Mouse (Mus musculus): ENCODE data around the gene Gal3st1. TPM values are rescaled to one million over a fixed set of nuclear protein-coding genes. Genes with fewer than 3 reads are reported as not detected.

Gene Gal3st1
- polyA plus RNA-seq, 1 experiment from 2014 or later = 0.17 TPM

DNA sequence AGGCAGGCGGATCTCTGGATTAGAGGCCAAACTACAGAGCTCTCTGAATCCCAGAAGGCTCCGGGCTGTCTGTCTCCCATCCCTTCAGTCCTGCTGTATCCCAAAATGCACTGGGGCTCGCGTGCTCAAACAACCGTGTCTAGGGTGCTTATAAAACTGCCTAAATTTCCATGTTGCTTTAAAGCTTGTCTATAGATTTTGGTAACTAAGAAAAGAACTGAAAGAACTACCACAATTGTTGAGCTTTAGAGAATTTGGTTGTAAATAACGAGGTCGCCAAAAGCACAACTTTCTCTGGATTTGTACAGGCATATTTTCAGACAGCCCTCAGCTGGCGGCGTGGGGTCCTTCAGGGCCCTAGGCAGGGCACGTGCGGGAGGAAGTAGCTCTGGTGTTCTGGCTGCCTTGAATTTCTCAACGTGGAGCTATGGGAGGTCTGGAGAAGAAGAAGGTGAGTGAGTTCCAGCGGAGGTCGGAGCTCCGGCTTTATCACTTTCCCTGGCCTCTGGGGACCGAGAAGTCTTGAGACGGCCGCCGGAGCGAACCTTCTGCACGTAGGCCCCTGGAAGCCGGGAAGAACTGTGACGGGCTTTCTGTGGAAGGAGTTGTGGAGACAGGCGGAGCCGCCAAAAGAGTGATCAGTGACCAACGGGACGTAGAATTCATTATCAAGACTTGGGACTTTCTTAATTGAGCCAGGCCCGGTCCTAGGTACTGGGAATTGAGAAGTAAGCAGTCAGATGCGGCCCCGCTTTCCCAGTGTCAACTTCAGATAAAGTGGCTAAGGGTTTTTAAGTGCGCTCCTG is 19.6 kb upstream of the Gal3st1 start, which contains the start of gene Pes1:
Pes1 (plus strand) TSS at position 366 of the 806 bp plus-strand sequence.
- Histone ChIP-seq H3K4me1 (peaks cover 21% of the 10 kb centered on the region), H3K27me3 (replicated peaks) (peaks cover 6% of the 10 kb centered on the region), H3K4me3 (peak within 1 kb of the TSS; percentile 74), H3K9me3 (no peaks in the 10 kb centered on the region), H3K27ac (replicated peaks) (peak within 1 kb of the TSS; percentile 73), H3K9ac (peak within 1 kb of the TSS; percentile 88), H3K4me2 (peak within 1 kb of the TSS; percentile 93), H3K36me3 (peaks cover 24% of the 10 kb centered on the region)
- peak; percentile 83 for ATAC-seq (ENCODE audit: extremely low read depth, insufficient number of reproducible peaks, low FRiP score, low TSS enrichment)
- under 1% methylated on average over 31 of the region's 31 CpGs for WGBS

DNA sequence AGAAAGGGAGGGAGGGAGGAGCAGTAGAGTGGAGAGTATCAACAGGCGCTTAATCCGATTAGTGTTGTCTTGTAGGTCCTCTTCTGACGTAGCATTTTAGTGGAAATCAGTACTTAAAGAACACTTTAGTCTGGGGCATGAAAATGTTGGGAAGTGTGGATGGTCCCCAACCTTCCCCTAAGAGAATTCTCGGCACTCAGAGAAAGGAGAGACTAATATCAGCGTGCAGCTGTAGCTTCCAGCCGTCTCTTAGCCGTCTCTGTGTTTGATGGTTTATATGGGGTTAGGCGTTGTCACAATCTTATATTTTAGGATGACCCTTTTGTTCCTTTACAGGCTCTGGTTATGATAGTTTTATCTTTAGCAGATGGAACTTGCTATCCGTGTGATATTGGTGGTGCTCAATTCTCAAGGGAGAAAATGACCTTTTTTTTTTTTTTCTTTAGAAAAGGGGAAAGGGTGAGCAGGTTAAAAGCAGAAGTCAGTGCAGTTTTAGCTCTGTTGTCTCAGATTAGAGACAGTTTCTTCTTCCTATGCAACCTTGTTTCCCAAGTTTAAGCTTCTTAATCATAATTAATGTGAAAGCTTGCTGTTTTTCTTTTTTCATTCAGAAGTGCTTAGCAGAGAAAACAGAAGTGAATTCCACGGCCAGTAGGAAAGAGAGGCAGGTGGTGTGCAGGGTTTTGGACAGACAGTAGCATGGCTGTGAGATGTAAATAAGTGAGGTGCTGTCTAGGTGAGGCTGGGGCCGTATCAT is 18.8 kb upstream of the Gal3st1 start:
- Histone ChIP-seq H3K4me3 (peak overlapping the region; percentile 74), H3K27me3 (replicated peaks) (peaks cover 5% of the 10 kb centered on the region; the same call in 1 of the 2 replicates), H3K4me1 (peaks cover 21% of the 10 kb centered on the region), H3K9me3 (no peaks in the 10 kb centered on the region), H3K36me3 (peaks cover 32% of the 10 kb centered on the region), H3K9ac (peak overlapping the region; percentile 88), H3K27ac (replicated peaks) (peak overlapping the region; percentile 73), H3K4me2 (peak overlapping the region; percentile 93)
- WGBS = 14% methylated on average over 11 of the region's 11 CpGs
- no peak for ATAC-seq (ENCODE audit: extremely low read depth, insufficient number of reproducible peaks, low FRiP score, low TSS enrichment)

- Histone ChIP-seq H3K27me3 (replicated peaks) (no peaks in the 10 kb centered on the region), H3K4me1 (peaks cover 15% of the 10 kb centered on the region), H3K27ac (replicated peaks) (no peak overlapping the region), H3K9me3 (no peaks in the 10 kb centered on the region), H3K36me3 (peaks cover 84% of the 10 kb centered on the region), H3K9ac (no peak overlapping the region), H3K4me2 (no peak overlapping the region), H3K4me3 (no peak overlapping the region)
- 80% methylated on average over 3 of the region's 3 CpGs for WGBS
- no peak for ATAC-seq (ENCODE audit: extremely low read depth, insufficient number of reproducible peaks, low FRiP score, low TSS enrichment)
Observed at GRCm38 (mm10) chr11:3969837-3970236, 13.6 kb upstream of the Gal3st1 start.

- peaks cover 89% of the 10 kb centered on the region for H3K36me3 ChIP-seq
- no peak for ATAC-seq (ENCODE audit: extremely low read depth, insufficient number of reproducible peaks, low FRiP score, low TSS enrichment)
- peaks cover 9% of the 10 kb centered on the region for H3K4me1 ChIP-seq
- no peak overlapping the region for H3K9ac ChIP-seq
- H3K27me3 ChIP-seq (replicated peaks) = no peaks in the 10 kb centered on the region
- no peaks in the 10 kb centered on the region for H3K9me3 ChIP-seq
- no peak overlapping the region for H3K4me3 ChIP-seq
- WGBS = 91% methylated on average over 7 of the region's 7 CpGs
- no peak overlapping the region for H3K4me2 ChIP-seq
- no peak overlapping the region for H3K27ac ChIP-seq (replicated peaks)
Observed at GRCm38 (mm10) chr11:3970361-3970760, 13.1 kb upstream of the Gal3st1 start.

- H3K27me3 ChIP-seq (replicated peaks) = no peaks in the 10 kb centered on the region
- 89% methylated on average over 7 of the region's 7 CpGs for WGBS
- H3K9me3 ChIP-seq = no peaks in the 10 kb centered on the region
- H3K36me3 ChIP-seq = peaks cover 99% of the 10 kb centered on the region
- no peak overlapping the region for H3K9ac ChIP-seq
- ATAC-seq (ENCODE audit: extremely low read depth, insufficient number of reproducible peaks, low FRiP score, low TSS enrichment) = no peak
- H3K27ac ChIP-seq (replicated peaks) = no peak overlapping the region
- H3K4me3 ChIP-seq = no peak overlapping the region
- no peaks in the 10 kb centered on the region for H3K4me1 ChIP-seq
- no peak overlapping the region for H3K4me2 ChIP-seq
Observed at GRCm38 (mm10) chr11:3973081-3973480, 10.4 kb upstream of the Gal3st1 start.

DNA sequence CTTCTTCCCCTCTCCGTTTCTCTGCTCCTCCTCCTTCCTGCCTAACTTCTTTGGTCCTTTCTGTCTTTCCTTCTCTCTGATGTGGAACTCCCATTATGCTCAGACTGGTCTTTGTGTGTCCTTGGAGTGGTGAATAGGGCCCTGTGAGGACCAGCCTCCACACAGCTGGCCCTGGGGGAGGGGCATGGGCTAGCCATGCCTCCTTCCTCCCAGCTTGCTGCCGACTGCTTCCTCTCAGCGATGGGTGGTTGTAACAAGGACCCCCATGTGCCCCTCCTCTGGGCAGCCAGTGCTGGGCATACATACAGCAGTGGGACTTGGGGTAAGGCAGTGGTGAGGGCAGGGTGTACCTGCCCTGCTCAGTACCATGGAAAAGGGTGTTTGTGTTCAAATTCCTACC is 9.1 kb upstream of the Gal3st1 start:
- H3K9ac ChIP-seq = no peak overlapping the region
- no peak overlapping the region for H3K4me3 ChIP-seq
- ATAC-seq (ENCODE audit: extremely low read depth, insufficient number of reproducible peaks, low FRiP score, low TSS enrichment) = no peak
- H3K4me1 ChIP-seq = no peaks in the 10 kb centered on the region
- H3K27me3 ChIP-seq (replicated peaks) = no peaks in the 10 kb centered on the region
- no peak overlapping the region for H3K27ac ChIP-seq (replicated peaks)
- peaks cover 100% of the 10 kb centered on the region for H3K36me3 ChIP-seq
- H3K4me2 ChIP-seq = no peak overlapping the region
- no peaks in the 10 kb centered on the region for H3K9me3 ChIP-seq
- 79% methylated on average over 3 of the region's 3 CpGs for WGBS

- WGBS = 92% methylated on average over 6 of the region's 6 CpGs
- Histone ChIP-seq H3K4me1 (peaks cover 4% of the 10 kb centered on the region; the same call in 1 of the 2 replicates), H3K27me3 (replicated peaks) (no peaks in the 10 kb centered on the region), H3K9me3 (no peaks in the 10 kb centered on the region), H3K27ac (replicated peaks) (no peak within 1 kb of the TSS), H3K9ac (no peak within 1 kb of the TSS), H3K4me2 (no peak within 1 kb of the TSS), H3K4me3 (no peak within 1 kb of the TSS), H3K36me3 (peaks cover 97% of the 10 kb centered on the region)
- ATAC-seq (ENCODE audit: extremely low read depth, insufficient number of reproducible peaks, low FRiP score, low TSS enrichment) = no peak
Observed at GRCm38 (mm10) chr11:3976678-3977077, 6.8 kb upstream of the Gal3st1 start, which contains the start of gene 4930556J24Rik. Gene 4930556J24Rik (minus strand): TSS chr11:3976778.

- ATAC-seq (ENCODE audit: extremely low read depth, insufficient number of reproducible peaks, low FRiP score, low TSS enrichment) = no peak
- peaks cover 7% of the 10 kb centered on the region for H3K27me3 ChIP-seq (replicated peaks)
Observed at GRCm38 (mm10) chr11:3978421-3978820, 5.0 kb upstream of the Gal3st1 start.

GRCm38 (mm10) chr11:3981536-3981935 is 1.9 kb upstream of the Gal3st1 start:
- no peaks in the 10 kb centered on the region for H3K9me3 ChIP-seq
- peak overlapping the region; percentile 32; the same call in 1 of the 2 replicates for H3K27ac ChIP-seq (replicated peaks)
- H3K36me3 ChIP-seq = peaks cover 49% of the 10 kb centered on the region
- no peak for ATAC-seq (ENCODE audit: extremely low read depth, insufficient number of reproducible peaks, low FRiP score, low TSS enrichment)
- peaks cover 25% of the 10 kb centered on the region for H3K27me3 ChIP-seq (replicated peaks)
- H3K9ac ChIP-seq = no peak overlapping the region
- H3K4me3 ChIP-seq = no peak overlapping the region
- H3K4me1 ChIP-seq = peaks cover 27% of the 10 kb centered on the region
- H3K4me2 ChIP-seq = no peak overlapping the region
- WGBS = 54% methylated on average over 6 of the region's 6 CpGs

More at GRCm38 (mm10) chr11:3978421-3978820, 5.0 kb upstream of the Gal3st1 start:
- H3K9ac ChIP-seq = no peak overlapping the region
- H3K9me3 ChIP-seq = no peaks in the 10 kb centered on the region
- H3K4me3 ChIP-seq = no peak overlapping the region
- H3K27ac ChIP-seq (replicated peaks) = no peak overlapping the region
- peaks cover 80% of the 10 kb centered on the region for H3K36me3 ChIP-seq
- H3K4me1 ChIP-seq = peaks cover 16% of the 10 kb centered on the region
- H3K4me2 ChIP-seq = no peak overlapping the region
- 89% methylated on average over 5 of the region's 5 CpGs for WGBS

DNA sequence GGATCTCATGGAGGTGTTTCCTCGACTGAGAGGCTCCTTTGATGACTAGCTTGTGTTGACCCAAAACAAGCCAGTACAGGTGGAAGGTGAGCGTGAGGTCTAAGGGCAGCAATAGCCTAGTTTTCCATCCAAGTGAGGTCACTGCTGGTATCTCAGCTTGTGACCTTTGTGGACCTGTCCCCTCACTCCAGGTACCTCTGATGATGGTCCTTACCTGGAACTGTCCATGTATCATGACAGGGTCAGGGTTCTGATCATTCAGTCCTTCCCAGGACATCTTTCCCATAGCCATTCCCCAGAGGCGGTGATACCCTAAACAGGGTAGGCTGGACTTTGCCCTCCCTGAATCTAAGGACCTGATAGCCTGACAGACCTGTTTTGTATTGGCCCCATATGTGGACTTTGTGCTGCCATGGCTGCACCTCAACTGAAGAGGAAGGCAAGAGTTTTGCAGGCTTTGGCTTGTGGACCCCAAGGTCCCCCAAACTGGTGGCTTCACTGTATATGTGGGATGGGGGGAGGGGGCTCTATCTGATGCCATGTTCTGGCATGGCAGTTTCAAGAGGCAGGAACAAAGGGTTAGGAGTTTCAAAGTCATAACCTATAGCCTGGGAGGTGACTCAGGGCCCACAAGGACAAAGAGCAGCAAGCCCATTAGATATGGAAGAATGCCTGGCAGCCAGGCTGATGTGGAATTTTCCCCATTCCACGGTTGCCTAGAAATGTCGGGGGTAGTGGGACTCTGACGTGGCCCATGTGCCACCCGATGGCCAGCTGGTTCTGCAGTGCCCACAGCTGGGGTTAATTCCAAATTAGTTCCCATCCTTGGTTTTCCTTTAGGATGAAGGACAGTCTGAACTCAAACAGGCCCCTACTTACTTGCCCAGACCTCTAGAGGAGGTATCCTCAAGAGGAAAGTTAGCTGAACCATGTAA is 894 bp upstream of the Gal3st1 start:
- no peaks in the 10 kb centered on the region for H3K9me3 ChIP-seq
- H3K36me3 ChIP-seq = peaks cover 39% of the 10 kb centered on the region
- ATAC-seq (ENCODE audit: extremely low read depth, insufficient number of reproducible peaks, low FRiP score, low TSS enrichment) = no peak
- H3K4me3 ChIP-seq = no peak overlapping the region
- peaks cover 27% of the 10 kb centered on the region for H3K4me1 ChIP-seq
- H3K27ac ChIP-seq (replicated peaks) = no peak overlapping the region
- H3K9ac ChIP-seq = no peak overlapping the region
- WGBS = 67% methylated on average over 7 of the region's 7 CpGs
- H3K4me2 ChIP-seq = peak overlapping the region; percentile 81
- H3K27me3 ChIP-seq (replicated peaks) = peaks cover 25% of the 10 kb centered on the region
